Mouse (Mus musculus) macrophage (primary cell): ENCODE measurements around the gene Pde1a. TPM values are rescaled to one million over a fixed set of nuclear protein-coding genes. Genes with fewer than 3 reads are reported as not detected.
A peak's percentile ranks its signal among the peaks of the same experiment; 100 is the strongest.

Experiments used
- H3K27ac ChIP-seq: fragments of 350-480 bp; formaldehyde crosslinking; 2 replicates; pipeline ENCODE4 v1.9.0; 2021
- H3K36me3 ChIP-seq: fragments of 350-480 bp; formaldehyde crosslinking; 2 replicates; pipeline ENCODE4 v1.9.0; 2021; ENCODE audit errors: inconsistent target
- H3K4me3 ChIP-seq: fragments of 350-480 bp; formaldehyde crosslinking; 2 replicates; pipeline ENCODE4 v1.9.0; 2021; ENCODE audit errors: inconsistent target
- H3K79me2 ChIP-seq: fragments of 350-480 bp; formaldehyde crosslinking; 2 replicates; pipeline ENCODE4 v1.9.0; 2021; ENCODE audit errors: inconsistent target
- WGBS: methylation state at CpG from one replicate; pipeline ENCODE4 v1.1.7; 2026; ENCODE audit warnings: inconsistent platforms; ENCODE audit not compliant: missing documents; 5-methylcytosine and 5-hydroxymethylcytosine counted together
- polyA plus RNA-seq: library from polyadenylated mRNA; stranded (reverse); fragments of 250-400 nt; gene quantifications from 3 replicates; pipeline ENCODE4 v1.2.4, GENCODE M21; 2018; ENCODE audit warnings: inconsistent platforms
- total RNA-seq, 78 experiments: library from RNA; depleted of rRNA; stranded (reverse); fragments of 250-400 nt; gene quantifications; 1 replicate in 9 of 78; 2 replicates in 24 of 78; 3 replicates in 43 of 78; 4 replicates in 2 of 78; pipeline ENCODE4 v1.2.4; 2018; ENCODE audit warnings: inconsistent platforms in 56 of 78

Gene Pde1a
- total RNA-seq (2018; cell fraction: chromatin; rRNA removed): 1 to 10 TPM in 1 of 26 experiments, under 1 TPM in 1, not detected in 24; 0.92 to 1.5 TPM
- total RNA-seq (2018; cell fraction: cytosol; rRNA removed): under 1 TPM in 5 of 26 experiments, not detected in 21; 0.03 to 0.22 (median 0.06) TPM
- under 1 TPM in 4 of 26 experiments, not detected in 22; 0.26 to 0.36 (median 0.28) TPM for total RNA-seq (2018; cell fraction: nucleus; rRNA removed)
- not detected in 3 replicates for polyA plus RNA-seq

DNA sequence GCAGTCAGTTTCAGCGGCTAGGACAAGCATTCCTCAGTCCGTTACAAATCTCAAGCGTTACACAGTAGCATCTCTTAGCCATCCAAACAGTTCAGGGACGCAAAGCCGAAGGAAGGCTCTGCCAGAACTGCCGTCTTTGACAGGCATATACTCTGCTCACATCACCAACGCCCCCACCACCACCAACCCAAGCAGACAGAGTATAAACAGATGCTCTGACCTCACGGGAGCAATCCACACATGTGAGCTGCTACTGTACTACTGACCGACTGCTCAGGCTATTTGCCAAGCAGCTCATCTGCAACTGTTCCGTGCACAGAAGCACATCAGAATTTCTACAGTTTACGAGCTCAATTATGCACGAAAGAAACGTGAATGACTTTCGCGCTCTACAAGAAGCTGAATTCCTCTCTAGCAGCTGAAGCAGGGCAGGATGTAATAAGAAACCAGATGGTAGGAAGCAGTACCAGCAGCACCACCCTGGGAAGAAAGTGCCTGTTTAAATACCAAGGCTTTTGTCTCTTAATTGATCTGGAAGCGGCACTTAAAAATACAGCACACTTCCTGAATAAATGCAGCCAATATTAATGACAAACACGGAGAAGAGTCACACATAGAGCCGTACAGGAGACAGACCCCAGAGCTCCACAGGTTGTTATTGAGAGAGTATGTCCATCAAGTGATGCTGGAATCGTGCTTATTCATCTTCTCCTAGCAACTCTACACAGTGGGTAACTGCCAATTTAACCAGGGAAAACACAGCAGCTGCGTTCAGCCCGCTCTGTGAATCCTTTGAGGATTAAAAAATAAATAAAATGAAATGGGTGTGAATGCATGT lies at the start of gene Pde1a:
Gene Pde1a (minus strand): TSS at position 598 of the 838 bp plus-strand sequence.
- 28% methylated on average over 20 of the region's 21 CpGs for WGBS
- no peaks in the 10 kb centered on the region for H3K36me3 ChIP-seq
- H3K4me3 ChIP-seq: no peak within 1 kb of the TSS
- no peaks in the 10 kb centered on the region for H3K79me2 ChIP-seq
- no peak within 1 kb of the TSS for H3K27ac ChIP-seq

DNA sequence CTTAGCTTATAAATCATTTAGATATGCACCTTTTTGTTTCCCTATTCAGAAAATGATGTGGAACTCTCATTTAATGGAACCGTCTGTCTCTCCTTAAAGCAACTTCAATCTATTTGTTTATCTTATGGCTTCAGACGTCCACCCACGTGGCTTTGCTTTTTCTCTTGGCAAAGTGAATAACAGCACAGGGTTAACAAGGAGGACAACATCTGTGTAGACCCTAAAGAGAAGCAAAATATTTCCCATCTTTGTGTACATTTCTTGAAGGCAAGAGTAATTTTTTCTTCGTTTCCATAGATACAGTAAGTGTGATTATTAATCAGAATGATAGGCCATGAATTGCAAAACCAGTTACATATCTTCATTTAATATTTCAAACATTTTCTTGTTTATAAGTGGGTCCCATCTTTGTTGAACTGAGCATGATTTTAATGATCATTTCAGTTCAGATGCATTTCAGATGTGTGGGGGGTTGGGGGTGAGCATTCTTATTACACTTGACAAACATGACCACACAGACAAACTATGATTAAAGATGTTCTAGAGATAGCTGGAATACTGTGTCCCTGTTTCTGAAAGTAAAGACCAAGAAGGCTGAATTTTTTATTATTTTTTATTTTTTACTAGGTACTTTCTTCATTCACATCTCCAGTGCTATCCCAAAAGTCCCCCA lies 49.5 kb upstream of the Pde1a start:
- Histone ChIP-seq H3K36me3 (no peaks in the 10 kb centered on the region), H3K27ac (no peak overlapping the region), H3K4me3 (no peak overlapping the region), H3K79me2 (no peaks in the 10 kb centered on the region)
- 83% methylated on average over 4 of the region's 4 CpGs for WGBS

DNA sequence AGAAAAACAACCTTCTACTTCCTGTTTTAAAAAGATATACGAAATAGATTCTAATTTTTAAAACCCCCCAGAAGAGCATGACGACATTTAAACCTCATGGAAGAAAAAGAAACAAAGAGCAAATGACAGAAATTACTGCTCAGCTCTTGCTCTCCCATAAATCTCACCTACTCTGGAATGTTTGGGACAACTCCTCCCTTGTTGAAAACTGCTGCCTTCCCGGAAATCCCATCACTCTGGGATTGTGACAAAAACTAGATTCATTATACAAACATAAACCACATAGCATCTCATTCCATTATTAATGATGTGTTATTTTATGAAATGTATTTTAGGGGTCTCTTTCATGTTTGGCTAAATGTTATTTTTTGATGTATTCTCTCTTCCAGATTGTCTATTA lies 48.9 kb upstream of the Pde1a start:
- no peaks in the 10 kb centered on the region for H3K79me2 ChIP-seq
- H3K36me3 ChIP-seq: no peaks in the 10 kb centered on the region
- WGBS: 68% methylated on average over 3 of the region's 3 CpGs
- no peak overlapping the region for H3K27ac ChIP-seq
- H3K4me3 ChIP-seq: no peak overlapping the region

DNA sequence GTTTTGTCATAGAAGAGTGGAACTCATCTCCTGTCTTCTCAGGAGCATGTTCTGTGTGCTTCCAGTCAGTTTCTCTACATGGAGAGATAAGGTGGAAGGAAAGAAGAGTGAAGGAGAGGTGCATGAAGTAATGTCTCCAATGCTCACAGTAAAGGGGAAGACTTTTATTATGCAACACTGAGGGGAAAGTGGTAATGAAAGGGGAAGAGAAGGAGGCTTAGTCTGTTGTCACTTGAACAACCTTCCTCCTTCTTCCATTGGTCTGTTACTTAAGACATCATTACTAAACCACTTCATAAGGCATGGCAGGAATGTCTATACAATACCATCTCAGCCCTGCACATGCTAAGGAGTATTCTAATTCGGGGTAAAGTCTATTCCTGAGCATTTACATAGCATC lies 38.8 kb upstream of the Pde1a start:
- no peaks in the 10 kb centered on the region for H3K79me2 ChIP-seq
- H3K27ac ChIP-seq: no peak overlapping the region
- H3K36me3 ChIP-seq: no peaks in the 10 kb centered on the region
- no peak overlapping the region for H3K4me3 ChIP-seq
- 64% methylated on average over 1 of the region's 1 CpGs for WGBS

DNA sequence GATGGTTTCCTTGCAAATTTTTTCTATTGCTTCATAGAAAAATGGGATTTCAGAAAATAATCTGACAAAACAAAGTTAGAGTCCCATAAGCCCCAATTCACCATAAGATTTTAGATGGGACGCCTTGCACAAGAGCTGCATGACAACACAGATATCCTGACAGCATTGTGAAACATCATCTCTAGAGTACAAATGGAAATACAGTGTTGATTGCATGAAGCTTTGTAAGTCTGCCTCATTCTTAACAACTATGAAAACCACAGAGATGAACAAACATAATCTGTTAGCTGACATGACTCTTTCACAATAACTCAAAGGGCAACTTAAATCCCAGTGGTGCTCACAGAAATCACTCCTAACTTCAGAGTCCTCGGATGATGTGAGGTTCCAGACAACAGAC lies 29.5 kb upstream of the Pde1a start:
- no peak overlapping the region for H3K4me3 ChIP-seq
- WGBS: 54% methylated on average over 2 of the region's 2 CpGs
- H3K36me3 ChIP-seq: no peaks in the 10 kb centered on the region
- H3K79me2 ChIP-seq: no peaks in the 10 kb centered on the region
- H3K27ac ChIP-seq: no peak overlapping the region

DNA sequence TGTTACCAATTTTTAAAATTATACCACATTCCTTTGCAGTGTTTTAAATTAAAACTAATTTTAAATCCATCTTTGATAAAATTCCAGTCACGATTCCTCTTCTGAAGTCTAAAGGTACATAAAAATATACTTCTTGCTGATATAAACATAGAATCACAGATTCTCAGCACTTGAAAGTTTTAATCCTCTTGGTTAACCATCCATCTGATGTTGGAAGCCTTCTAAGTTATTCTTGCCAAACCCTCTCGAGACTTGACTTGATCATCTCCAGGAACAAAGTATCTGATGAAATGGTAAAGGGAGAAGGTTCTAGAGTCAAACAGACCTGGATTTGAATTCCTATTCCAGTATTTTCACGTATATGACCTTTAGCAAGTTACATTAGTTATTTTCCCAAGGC lies 28.9 kb upstream of the Pde1a start:
- no peak overlapping the region for H3K27ac ChIP-seq
- 85% methylated on average over 3 of the region's 3 CpGs for WGBS
- H3K79me2 ChIP-seq: no peaks in the 10 kb centered on the region
- no peaks in the 10 kb centered on the region for H3K36me3 ChIP-seq
- H3K4me3 ChIP-seq: no peak overlapping the region

DNA sequence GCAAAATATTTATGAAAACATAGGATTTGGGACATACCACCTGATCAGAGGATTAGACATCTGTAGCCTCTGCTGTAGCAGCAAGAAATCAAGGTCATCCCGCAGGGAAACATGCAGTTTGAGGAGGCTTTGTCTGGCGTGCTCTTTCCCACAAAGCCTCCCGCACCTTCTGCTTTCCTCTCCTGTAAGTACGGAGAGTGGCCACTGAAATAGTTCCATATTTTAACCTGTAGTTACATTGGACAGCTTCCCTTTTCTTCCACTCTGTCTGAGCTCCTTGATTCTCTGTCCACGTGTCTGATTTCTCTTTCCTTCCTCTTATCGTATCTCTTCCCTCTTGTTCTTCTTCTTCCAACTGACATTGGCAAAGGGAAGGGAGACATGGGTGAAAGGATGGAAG lies 20.8 kb upstream of the Pde1a start:
- H3K79me2 ChIP-seq: no peaks in the 10 kb centered on the region
- H3K4me3 ChIP-seq: no peak overlapping the region
- H3K27ac ChIP-seq: no peak overlapping the region
- WGBS: 44% methylated on average over 6 of the region's 6 CpGs
- H3K36me3 ChIP-seq: no peaks in the 10 kb centered on the region

DNA sequence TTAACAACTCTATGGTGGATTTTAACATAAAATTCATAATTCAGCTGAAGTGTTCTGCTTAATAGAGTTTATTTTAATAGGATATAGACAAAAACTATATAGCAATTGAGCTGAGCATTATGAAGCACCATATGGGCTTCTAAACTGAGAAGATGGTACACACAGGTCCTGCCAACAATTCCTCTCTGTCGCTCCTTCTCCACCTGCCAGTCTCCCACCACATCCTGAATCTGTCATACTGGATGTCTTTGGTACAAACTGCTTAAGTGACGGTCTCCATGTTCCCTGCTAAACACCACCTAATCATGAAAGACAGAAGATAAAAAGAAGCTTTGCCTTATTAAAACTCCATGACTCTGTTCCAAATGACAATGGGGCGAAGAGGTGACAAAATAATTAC lies 20.1 kb upstream of the Pde1a start:
- WGBS: 85% methylated on average over 3 of the region's 3 CpGs
- Histone ChIP-seq H3K4me3 (no peak overlapping the region), H3K79me2 (no peaks in the 10 kb centered on the region), H3K36me3 (no peaks in the 10 kb centered on the region), H3K27ac (no peak overlapping the region)

DNA sequence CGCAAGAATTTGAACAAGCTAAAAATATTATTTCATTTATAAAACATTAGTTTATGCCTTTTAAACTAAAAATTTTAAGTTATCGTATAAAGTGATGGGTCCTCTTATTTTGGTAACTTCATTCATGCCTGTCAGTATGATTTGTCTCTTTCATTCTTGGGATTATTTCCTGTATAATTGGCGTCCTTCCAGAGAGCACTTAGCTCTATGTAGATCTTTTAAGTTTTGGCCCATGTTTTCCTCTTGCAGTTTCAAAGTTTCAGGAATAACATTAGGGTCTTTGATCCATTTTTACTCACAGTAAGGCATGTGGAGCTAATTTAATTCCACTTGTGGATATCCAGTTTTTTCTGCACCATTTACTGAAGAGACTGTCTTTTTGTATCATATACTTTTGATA lies 5.8 kb upstream of the Pde1a start:
- WGBS: 83% methylated on average over 3 of the region's 3 CpGs
- Histone ChIP-seq H3K36me3 (no peaks in the 10 kb centered on the region), H3K79me2 (no peaks in the 10 kb centered on the region), H3K4me3 (no peak overlapping the region), H3K27ac (no peak overlapping the region)

DNA sequence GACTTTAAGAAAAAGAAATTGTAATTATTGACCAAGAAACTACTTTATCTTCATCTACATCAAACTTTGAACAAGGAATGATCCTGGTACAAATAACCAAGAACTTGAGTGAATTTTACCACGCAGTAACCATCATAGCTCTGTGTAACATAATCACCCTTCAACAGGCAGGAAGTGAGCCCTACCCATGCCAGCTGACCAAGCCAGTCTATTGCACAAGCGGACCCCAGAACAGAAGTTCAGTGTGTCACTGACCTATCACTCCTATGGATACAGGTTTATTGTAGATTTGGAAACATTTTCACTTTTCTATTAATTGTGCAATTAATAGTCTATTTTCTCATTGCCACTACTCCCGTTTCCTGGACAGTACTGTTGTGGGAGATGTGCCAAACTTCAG lies 3.4 kb upstream of the Pde1a start:
- WGBS: 67% methylated on average over 3 of the region's 3 CpGs
- Histone ChIP-seq H3K4me3 (no peak overlapping the region), H3K27ac (no peak overlapping the region), H3K36me3 (no peaks in the 10 kb centered on the region), H3K79me2 (no peaks in the 10 kb centered on the region)

DNA sequence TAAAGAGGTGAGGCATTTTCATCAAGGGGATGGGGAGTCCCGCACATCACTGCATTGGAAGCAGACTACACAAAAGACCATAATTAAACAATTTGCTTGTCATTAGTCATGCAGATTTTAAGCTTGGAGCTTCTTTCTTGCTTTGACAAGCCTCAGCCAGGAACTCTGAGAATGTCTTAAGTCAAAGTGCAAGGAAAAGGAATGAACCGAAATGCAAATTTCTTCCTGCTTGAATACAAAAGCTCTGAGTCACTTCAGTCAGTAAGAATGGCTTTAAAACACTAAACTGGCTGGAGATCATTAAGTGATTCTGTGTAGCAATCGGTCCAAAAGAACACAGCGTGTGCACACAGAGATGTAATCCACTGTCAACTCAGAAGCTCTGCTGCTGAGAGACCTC lies 2.6 kb downstream of the Pde1a start:
- WGBS: 68% methylated on average over 4 of the region's 4 CpGs
- Histone ChIP-seq H3K4me3 (no peak overlapping the region), H3K36me3 (no peaks in the 10 kb centered on the region), H3K79me2 (no peaks in the 10 kb centered on the region), H3K27ac (no peak overlapping the region)

DNA sequence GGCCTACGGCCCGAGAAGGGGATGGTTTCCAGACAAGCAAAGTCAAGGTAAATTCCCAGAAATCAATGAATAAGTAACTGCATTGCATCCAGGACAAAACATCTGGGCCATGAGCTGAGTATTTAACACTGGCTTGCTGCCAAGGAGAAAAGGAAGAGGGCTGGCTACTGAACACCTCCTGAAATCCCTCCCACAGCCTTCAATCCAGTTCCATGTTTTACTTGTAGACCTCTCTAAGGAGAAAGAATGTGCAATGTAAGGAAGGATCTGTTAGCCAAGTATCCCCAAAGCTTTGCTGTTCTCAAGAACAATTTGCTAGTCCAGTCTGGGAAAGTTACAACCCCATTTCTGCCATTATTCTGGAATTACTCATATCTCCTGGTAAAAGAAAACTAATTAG lies 42.4 kb downstream of the Pde1a start:
- 95% methylated on average over 2 of the region's 2 CpGs for WGBS
- no peak overlapping the region for H3K4me3 ChIP-seq
- no peaks in the 10 kb centered on the region for H3K36me3 ChIP-seq

DNA sequence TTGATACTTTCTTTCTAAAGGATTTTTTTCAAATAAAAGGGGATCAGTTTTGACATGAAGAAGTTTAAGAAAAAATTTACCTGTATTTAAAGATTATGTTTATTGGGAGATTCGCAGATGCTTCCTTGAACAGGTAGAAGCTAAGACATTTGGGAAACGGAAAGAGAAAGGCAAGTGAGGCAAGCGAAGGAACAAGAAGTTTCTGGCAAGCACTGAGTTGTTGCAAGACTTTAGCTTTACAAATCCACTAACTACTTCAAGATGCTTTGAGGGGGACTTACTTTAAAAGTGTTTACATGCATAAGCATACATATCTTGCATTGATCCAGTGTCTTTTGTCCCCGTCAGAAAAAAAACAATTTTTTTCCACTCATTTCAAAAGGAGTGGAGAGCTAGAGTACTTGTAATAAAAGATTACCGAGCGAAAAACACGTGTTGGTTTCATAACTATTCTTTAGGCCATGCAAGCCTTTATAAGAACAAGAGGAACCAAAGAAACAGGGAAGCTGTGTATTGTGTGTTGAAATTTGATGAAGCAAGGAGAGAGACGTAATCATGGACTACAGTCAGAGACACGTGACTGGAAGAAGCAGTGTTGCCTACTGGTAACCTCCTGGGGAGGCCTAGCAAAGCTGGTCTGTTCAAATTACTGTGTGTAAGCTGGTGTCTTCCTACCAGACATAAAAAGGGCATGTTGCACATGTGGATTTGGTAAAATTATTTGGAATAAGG lies 49.0 kb downstream of the Pde1a start:
- Histone ChIP-seq H3K4me3 (no peak overlapping the region), H3K79me2 (no peaks in the 10 kb centered on the region), H3K27ac (peak overlapping the region; percentile 38), H3K36me3 (no peaks in the 10 kb centered on the region)
- 48% methylated on average over 9 of the region's 9 CpGs for WGBS

More for the DNA sequence above, 42.4 kb downstream of the Pde1a start:
- Histone ChIP-seq H3K79me2 (no peaks in the 10 kb centered on the region), H3K27ac (no peak overlapping the region)

DNA sequence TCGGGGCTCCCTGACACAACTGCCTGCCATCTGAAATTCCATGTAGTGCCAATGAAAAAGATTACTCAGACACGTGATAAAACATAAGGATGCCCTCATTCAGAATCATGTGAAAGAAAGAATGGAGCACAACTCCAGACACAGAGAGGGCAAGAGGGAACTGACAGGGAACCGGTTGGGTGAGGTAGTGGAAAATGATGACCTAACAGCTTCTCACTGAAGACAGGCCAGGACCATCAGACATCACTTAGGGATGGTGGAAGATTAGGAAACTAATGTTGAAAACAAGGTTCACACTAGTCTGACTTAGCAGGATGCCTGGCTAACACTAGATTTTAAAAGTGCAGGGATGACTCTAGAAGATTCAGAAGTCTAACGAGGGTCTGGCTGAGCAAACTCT lies 49.6 kb downstream of the Pde1a start:
- no peak overlapping the region for H3K4me3 ChIP-seq
- H3K79me2 ChIP-seq: no peaks in the 10 kb centered on the region
- H3K36me3 ChIP-seq: no peaks in the 10 kb centered on the region
- WGBS: 83% methylated on average over 4 of the region's 4 CpGs
- H3K27ac ChIP-seq: no peak overlapping the region
